Mouse (Mus musculus): ENCODE measurements around the gene Gm28043.
"Not testable (repeated sequence)": the region's sequence is repeated elsewhere in the genome, so short reads cannot be mapped to it uniquely, and the experiment has no call there.

The Gm28043 gene

GRCm38 (mm10) chr17:29614115-29615023, at the start of gene Gm28043, which contains the start of gene Rnf8:
Gene Gm28043, plus strand, starts transcription at chr17:29614876.
Gene Rnf8, plus strand, starts transcription at chr17:29614790.
- peak; percentile 96 for DNase-seq (ENCODE audit: low spot score)

DNA sequence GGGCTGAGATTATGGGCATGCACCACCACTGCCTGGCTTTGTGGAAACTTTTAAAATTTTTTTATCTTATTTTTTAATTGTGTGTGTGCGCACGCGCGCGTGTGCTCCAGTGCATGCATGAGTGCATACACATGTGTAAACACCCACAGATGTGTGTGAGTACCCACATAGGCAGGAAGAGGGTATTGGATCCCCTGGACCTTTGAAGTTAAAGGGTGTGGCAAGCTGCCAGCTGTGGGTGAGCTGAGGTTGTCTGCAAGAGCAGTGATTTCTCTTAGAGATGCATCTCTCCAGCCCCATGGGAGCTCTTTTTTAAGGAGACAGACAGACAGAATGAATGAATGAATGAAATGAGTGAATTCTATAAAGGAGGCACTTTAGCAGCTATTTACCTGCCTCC, 49.2 kb upstream of the Gm28043 start:
- DNase-seq (ENCODE audit: low spot score) = no peak

DNA sequence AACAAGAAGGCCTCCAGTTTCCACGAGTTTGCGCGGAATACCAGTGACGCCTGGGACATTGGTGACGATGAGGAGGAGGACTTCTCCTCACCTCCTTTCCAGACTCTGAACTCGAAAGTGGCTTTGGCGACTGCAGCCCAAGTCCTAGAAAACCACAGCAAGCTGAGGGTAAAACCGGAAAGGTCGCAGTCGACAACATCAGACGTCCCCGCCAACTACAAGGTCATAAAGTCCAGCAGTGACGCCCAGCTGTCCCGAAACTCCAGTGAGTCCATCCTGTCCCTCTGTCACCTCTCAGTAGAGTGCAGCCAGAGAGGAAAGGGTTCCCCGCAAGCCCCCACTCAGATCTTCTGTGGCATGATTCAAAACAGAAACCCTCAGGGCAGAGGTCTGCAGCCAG, 46.2 kb upstream of the Gm28043 start:
- no peak for DNase-seq (ENCODE audit: low spot score)

DNA sequence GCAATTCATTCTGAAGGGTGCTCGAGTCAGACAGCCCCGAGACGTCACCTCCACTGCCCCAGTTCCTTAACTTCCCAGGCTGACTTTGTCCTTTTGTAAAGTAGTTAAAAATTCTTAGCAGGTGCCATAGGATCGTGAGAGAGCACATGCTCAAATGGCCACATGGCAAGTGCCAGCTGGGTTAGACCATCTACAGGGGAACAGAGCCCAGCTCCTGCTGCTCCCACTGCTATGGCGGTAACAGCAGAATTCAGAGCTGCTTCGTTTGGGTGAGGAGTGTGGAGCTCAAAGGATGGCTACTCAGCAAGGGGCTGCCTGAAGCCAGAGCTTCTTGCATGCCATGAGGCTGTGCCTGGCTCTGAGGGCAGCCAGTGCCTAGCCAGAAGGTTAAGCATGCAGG, 44.8 kb upstream of the Gm28043 start:
- DNase-seq (ENCODE audit: low spot score) = no peak

DNA sequence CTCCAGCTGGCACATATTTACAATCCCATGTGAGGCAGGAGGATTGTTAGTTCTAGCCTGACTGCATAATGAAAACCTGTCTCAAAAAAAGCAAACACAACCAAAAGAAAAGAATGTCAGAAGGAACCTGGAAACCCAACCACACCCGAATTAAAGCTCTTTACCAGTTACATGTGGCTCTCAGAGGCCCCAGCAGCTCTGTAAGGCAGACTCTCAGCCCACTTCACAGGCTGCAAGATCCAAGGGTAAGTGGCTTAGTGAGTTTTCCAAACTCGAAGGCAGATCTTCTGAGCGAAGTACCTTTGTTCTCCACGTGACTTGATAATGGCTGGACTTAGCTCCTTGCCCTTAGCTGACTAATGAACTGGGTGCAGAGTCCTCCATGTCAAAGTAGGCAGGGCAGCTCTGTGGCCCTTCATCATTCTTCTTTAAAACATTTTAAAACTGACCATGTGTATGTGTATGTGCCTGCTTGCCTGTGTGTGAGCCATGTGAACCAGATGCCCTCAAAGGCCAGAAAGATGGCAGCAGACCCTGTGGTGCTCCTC, 35.0 kb upstream of the Gm28043 start:
- no peak for DNase-seq (ENCODE audit: low spot score)

- DNase-seq (ENCODE audit: low spot score) = no peak
Measured at GRCm38 (mm10) chr17:29583569-29583968, 31.1 kb upstream of the Gm28043 start.

DNA sequence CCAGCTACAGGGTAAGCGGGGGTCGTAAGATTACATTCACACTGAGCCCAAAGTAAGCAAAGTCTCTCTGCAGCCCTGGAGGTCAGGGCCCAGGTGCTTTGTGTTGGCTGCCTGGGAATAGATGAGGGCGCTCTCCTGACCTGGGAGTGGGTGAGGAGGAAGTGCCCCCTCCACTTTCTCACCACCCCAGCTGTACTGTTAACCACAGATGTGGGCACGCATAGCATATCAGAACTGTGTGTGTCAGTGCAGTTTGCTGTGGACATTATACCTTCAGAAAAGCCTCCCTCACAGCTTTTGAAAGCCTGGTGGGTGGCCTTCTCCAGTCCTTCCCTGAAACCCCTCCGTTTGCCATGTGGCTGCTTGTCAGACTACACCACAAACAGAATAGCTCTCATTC, 30.4 kb upstream of the Gm28043 start:
- DNase-seq (ENCODE audit: low spot score) = no peak

DNA sequence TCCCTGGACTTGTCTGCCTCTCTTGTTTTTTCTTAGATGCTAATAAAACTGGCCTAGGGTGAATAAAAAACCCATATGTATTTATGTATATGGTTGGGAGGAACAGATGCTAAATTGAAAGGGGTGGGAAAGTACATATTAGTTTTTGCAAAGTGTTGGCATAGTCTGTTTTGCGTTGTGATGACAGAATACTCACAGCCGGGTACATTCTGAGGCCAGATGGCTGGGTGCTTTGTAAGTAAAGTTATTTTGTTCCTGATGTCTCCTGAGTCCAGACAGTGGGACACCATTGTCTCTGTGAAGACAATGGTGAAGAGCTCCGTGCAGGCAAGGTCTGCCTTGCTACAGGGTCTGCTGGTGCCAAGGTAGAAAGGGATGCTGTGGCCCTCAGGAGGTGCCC, 29.9 kb upstream of the Gm28043 start:
- no peak for DNase-seq (ENCODE audit: low spot score)

- no peak for DNase-seq (ENCODE audit: low spot score)
Measured at GRCm38 (mm10) chr17:29585446-29585845, 29.2 kb upstream of the Gm28043 start.

DNA sequence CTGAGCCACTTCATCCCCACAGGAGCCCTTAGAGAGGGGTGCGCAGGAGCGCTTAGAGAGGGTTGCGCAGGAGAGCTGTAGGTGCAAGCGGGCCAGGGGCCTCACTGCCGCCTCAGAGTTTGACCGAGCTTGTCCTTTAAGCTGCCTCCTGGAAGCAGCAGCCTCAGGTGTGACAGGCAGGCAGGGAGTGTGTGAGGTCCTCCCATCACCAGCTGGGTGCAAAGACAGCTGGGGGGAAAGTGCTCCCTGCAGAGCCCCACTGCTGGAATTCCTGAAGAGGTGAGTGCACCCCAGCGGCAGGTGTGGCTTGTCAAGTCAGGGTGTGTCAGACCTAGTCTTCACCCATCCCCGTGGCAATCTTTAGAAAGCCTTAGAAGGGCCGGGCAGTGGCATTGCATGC, 27.8 kb upstream of the Gm28043 start:
- no peak for DNase-seq (ENCODE audit: low spot score)

- DNase-seq (ENCODE audit: low spot score) = peak; percentile 81
Measured at GRCm38 (mm10) chr17:29589221-29589898, 25.3 kb upstream of the Gm28043 start.

GRCm38 (mm10) chr17:29595891-29596770, 18.5 kb upstream of the Gm28043 start:
- no peak for DNase-seq (ENCODE audit: low spot score)

DNA sequence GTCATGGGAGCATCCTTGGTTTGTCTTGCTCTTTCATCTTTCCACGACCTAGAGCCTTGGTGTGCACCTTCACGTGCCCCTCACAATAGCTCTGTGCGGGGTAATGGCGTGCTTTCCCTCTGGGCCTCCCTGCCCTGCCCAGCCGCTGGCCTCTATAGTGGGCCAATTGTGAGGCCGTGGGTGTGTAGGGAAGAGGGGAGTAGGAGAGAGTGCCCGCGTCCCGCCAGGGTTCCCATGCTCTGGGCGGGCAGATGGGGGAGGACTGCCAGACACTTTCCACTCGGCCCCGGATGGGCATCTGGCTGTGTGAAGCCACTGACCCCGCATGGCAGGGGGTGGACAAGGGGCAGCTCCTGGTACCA, 17.9 kb upstream of the Gm28043 start:
- no peak for DNase-seq (ENCODE audit: low spot score)

DNA sequence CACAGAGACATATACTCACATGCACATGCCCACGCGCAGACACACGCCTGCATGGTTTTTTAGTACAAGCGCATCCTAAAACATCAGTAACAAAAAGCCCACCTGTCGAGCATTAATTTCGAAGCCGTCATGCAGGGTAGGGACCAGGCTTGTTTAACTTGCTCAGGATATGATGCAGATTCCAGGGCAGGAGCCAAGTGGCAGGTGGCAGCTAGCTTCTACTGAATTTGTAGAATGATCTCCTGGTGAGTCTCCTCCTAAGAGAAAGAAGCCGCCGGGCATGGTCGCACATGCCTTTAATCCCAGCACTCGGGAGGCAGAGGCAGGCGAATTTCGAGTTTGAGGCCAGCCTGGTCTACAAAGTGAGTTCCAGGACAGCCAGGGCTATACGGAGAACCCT, 15.6 kb upstream of the Gm28043 start:
- no peak for DNase-seq (ENCODE audit: low spot score)

GRCm38 (mm10) chr17:29599537-29599936, 15.1 kb upstream of the Gm28043 start:
- DNase-seq (ENCODE audit: low spot score) = no peak

- no peak for DNase-seq (ENCODE audit: low spot score)
Measured at GRCm38 (mm10) chr17:29601391-29601790, 13.3 kb upstream of the Gm28043 start.

DNA sequence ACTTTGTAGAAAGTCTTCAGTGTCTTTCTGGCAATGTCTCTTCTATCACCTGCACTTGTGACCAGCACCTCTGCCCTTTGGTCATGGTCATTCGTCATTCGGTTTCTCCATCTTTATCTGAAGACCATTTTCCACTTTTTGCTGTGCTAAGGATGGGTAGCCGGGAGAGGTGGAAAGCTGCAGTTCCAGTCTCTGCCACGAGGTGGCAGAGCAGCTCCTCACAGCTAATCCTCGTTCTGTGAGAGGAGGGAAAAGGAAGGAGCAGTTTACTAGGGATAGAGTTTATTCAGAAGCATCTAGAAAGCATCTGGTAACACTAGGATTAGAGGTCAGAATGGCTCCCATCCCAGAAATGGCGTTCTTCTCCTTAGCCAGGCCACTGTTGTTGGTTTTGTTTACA, 11.4 kb upstream of the Gm28043 start:
- DNase-seq (ENCODE audit: low spot score) = peak; percentile 93

GRCm38 (mm10) chr17:29613453-29613852, 1.2 kb upstream of the Gm28043 start:
- DNase-seq (ENCODE audit: low spot score) = not testable (repeated sequence)

- DNase-seq (ENCODE audit: low spot score) = peak; percentile 25
Measured at GRCm38 (mm10) chr17:29615024-29615551, 412 bp downstream of the Gm28043 start.

DNA sequence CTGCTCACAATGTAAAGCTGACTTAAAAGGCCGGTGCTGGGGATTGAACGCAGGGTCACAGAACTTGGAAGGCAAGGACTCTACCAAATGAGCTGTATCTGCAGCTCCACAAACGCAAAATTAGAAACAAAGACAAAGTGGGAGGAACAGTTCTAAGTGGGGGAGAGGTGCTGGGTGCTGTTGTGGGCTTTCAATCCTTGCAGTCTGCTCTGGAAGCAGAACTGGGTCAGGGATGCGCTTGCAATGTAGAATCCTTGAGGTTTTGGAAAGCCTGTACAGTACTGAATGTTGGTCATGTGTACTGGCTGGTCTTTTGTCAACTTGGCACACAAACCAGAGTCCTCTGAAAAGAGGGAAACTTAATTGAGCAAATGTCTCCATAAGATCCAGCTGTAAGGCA, 940 bp downstream of the Gm28043 start:
- DNase-seq (ENCODE audit: low spot score) = no peak

DNA sequence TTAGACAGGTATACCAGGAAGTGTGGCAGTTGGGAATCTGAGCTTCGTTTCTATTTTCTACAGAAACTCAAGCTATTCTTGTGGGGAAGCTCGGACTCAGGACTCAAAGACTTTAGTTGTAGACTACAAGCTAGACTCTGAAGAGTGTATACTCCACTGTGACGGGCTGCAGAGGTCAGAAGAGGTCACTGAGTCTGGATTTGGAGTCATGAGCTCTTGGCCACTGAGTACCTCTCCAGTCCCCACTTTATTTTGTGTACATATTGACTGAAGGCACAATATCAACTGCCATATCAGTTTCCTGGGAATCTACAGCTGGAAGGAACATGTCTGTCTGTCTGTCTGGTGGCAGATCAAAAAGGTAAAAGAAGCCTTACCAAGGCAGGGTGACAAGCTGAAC, 4.6 kb downstream of the Gm28043 start:
- DNase-seq (ENCODE audit: low spot score) = no peak

- no peak for DNase-seq (ENCODE audit: low spot score)
Measured at GRCm38 (mm10) chr17:29623488-29623887, 8.8 kb downstream of the Gm28043 start.
